Mouse (Mus musculus) CD4-positive, CD25-positive, alpha-beta regulatory T cell, adult 4 months (primary cell): Measurements from ENCODE around the gene Agl. TPM values are rescaled to one million over a fixed set of nuclear protein-coding genes. Genes with fewer than 3 reads are reported as not detected.
"Not testable (repeated sequence)": the region's sequence is repeated elsewhere in the genome, so short reads cannot be mapped to it uniquely, and the experiment has no call there.

ENCODE experiments used
- ATAC-seq: one replicate; pipeline ENCODE4 v1.8.0; 2017
- polyA plus RNA-seq, 2 experiments: library from polyadenylated mRNA; unstranded; fragments of 100-300 nt; shearing (Covaris generic); gene quantifications; one replicate each; pipeline ENCODE4 v1.2.1; 2017

Gene Agl
- polyA plus RNA-seq, 2 experiments from 2014 or later: 2.5 to 3.5 TPM

- no peak for ATAC-seq
Observed at GRCm38 (mm10) chr3:116815916-116816315, 8.0 kb upstream of the Agl start.

GRCm38 (mm10) chr3:116815305-116815797 lies 7.4 kb upstream of the Agl start:
- ATAC-seq: no peak

- ATAC-seq: no peak
Observed at GRCm38 (mm10) chr3:116812946-116813345, 5.0 kb upstream of the Agl start.

DNA sequence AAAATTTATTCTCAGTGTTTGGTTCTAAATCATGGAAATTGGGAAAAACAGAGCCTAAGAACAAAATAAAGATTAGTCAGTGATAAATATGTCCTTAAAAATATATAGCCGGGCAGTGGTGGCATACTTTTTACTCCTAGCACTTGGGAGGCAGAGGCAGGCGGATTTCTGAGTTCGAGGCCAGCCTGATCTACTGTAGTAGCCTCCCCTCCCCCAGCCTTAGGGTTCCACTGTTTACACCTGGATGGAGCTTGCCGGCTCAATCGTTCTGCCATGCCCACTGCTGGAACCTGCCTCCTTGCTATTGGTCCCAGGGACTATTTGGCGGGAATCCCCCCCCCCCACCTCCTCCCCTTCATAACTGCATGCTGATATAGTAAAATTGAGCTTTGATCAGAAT lies 2.4 kb upstream of the Agl start:
- ATAC-seq: not testable (repeated sequence)

DNA sequence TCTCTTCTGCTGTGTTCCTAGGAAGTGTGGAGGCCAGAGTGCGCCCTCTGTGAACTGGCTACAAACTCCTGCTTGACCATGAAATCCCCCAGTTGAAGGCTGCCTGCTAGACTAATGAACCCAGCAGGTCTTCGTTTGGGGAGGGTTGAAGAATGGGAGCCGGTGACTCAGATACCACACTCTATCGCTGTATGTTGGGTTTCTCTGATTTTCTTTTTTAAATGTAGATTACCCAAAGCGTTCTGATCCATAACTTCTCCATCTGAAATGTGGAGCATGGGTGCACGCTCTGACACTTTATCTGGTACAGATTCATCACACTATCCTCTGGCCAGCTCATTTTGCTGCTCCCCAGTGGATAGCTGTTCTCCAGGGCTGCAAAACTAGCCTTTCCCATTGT lies 1.3 kb upstream of the Agl start:
- ATAC-seq: no peak

GRCm38 (mm10) chr3:116808507-116809217 lies 696 bp upstream of the Agl start:
- ATAC-seq: peak; percentile 27

GRCm38 (mm10) chr3:116805866-116806265 lies 2.1 kb downstream of the Agl start:
- ATAC-seq: no peak

- no peak for ATAC-seq
Observed at GRCm38 (mm10) chr3:116804746-116805285, 3.1 kb downstream of the Agl start.

- ATAC-seq: no peak
Observed at GRCm38 (mm10) chr3:116801755-116802154, 6.2 kb downstream of the Agl start.

- ATAC-seq: no peak
Observed at GRCm38 (mm10) chr3:116798821-116799510, 9.0 kb downstream of the Agl start.

DNA sequence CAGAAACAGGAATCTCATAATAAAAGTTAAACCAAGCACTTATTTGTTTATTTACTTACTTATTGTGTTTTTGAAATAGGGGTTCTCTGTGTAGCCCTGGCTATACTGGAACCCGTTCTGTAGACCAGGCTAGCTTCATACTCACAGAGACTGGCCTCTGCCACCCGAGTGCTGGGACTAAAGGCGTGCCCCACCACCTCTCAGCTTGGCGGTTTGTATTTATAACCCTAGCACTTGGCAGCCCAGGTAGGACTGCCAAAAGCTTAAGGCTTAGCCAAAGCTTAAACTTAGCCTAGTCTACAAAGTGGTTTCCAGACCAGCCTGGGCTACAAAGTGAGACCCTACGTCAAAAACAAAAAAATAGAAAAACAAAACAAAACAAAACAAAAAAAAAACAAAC lies 19.1 kb downstream of the Agl start:
- no peak for ATAC-seq

GRCm38 (mm10) chr3:116786543-116786942 lies 21.4 kb downstream of the Agl start:
- no peak for ATAC-seq

DNA sequence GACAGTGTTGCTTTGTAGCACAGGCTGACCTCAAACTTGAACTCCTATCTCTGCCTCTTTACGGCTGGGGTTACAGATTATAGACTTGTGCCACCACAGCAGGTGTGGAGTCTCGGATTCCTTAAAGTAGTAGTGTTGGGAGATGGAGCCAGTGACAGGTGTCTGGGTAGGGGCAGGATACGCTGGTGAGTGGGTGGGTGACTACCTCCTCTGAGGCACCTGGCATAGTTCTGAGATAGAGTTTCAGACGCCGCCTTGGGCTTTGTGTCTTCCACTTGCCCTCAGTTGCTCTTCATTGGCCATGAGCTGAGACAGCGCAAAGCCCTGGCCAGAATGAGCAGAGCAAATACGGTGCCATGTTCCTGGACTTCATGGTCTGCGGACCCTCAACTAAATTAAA lies 22.1 kb downstream of the Agl start:
- ATAC-seq: no peak

- no peak for ATAC-seq
Observed at GRCm38 (mm10) chr3:116784811-116785210, 23.2 kb downstream of the Agl start.

DNA sequence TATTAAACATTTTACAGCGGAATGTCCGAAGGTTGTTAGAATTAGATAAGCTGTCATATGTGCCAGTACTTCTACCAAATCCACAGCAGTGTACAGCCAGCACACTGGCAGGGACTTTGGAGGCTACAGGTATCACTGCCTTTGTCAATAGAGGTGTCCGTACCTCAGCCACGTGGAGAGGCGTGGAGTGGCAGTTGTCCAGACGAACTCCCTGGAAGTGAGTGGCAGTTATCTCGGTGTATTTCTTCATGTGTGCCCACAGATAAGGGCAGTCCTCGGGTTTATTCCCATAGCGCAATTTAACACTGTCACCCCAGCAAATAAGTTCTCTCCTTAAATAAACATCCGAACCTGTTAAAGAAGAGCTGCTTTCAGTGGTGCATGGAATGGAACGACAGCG lies 23.7 kb downstream of the Agl start:
- no peak for ATAC-seq

DNA sequence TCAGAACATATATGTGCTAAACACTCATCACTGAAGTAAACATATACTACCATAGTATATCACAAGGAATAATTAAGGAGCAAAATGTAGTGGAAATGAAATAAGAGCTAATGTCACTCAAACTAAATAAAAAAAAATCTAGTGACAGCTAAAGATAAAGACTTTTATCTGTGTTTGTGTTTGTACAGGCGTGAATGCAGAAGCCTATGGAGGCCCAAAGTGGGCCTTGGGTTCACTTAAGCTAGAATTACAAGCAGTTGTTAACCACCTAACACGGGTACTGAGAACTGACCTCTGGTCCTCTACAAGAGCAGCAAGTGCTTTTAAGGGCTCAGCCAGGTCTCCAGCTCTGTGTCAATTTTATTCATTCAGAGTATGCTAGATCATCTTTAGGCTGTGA lies 31.0 kb downstream of the Agl start:
- ATAC-seq: no peak

- no peak for ATAC-seq
Observed at GRCm38 (mm10) chr3:116773836-116774235, 34.1 kb downstream of the Agl start.

- no peak for ATAC-seq
Observed at GRCm38 (mm10) chr3:116771597-116771996, 36.4 kb downstream of the Agl start.

DNA sequence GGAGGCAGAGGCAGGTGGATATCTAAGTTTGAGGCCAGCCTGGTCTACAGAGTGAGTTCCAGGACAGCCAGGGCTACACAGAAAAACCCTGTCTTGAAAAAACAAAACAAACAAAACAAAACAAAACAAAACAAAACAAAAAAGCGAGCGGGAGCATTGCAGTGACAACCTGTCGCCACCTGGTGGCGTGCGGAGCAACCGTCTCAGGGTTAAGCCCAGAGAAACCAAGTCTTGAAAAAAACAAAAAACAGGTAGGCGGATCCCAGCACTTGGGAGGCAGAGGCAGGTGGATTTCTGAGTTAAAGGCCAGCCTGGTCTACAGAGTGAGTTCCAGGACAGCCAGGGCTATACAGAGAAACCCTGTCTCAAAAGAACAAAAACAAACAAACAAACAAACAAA lies 41.0 kb downstream of the Agl start:
- ATAC-seq: peak; percentile 69

GRCm38 (mm10) chr3:116752818-116753217 lies 55.1 kb downstream of the Agl start:
- no peak for ATAC-seq

GRCm38 (mm10) chr3:116751191-116751860 lies 56.6 kb downstream of the Agl start:
- ATAC-seq: peak; percentile 93

DNA sequence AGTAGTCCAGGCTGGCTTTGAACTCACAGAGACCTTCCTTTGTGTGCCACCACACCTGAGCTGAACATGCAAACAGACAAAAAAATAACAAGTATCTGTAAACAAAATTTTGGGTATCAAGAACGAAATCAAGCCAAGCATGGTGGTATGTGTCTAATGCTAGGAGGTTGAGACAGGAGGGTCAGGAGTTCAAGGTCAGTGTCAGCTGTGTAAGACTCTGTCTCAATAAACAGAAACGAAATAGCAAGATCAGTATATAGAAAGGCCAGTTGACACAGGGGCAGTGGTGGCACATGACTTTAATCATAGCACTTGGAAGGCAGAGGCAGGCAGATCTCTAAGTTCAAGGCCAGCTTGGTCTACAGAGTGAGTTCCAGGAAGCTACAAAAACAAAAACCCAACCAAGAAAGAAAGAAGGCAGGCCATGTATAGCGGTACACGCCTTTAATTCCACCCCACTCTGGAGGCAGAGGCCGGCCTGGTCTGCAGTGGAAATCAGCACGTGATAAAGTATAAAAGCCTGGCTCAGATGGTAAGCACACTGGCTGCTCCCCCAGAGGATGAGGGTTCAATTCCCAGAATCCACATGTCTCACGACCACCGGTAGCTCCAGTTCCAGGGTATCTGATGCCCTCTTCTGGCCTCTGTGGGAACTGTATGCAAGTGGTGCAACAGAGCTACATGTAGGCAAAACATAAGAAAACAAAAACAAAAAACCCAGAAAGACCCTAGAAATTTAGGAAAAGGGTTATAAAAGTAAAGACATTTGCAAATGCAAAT lies 59.4 kb downstream of the Agl start:
- no peak for ATAC-seq

DNA sequence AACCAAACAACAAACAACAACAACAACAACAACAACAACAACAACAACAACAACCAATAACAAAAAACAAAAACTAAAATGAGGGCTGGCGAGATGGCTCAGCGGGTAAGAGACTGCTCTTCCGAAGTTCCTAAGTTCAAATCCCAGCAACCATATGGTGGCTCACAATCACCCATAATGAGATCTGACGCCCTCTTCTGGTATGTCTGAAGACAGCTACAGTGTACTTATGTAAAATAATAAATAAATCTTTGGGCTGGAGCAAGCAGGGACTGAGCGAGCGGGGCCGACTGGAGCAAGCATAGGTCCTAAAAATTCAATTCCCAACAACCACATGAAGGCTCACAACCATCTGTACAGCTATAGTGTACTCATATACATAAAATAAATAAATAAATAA lies 60.3 kb downstream of the Agl start:
- ATAC-seq: not testable (repeated sequence)
